Mouse (Mus musculus) forebrain, postnatal 0 days (tissue): ENCODE results near the gene Lmbrd2. TPM values are rescaled to one million over a fixed set of nuclear protein-coding genes. Genes with fewer than 3 reads are reported as not detected.
"Not testable (repeated sequence)": the region's sequence is repeated elsewhere in the genome, so short reads cannot be mapped to it uniquely, and the experiment has no call there.

Experiments
- ATAC-seq: fragments of 200-750 bp; cut with Nextera tagmentation; 2 replicates; pipeline ENCODE4 v1.8.0; 2017; ENCODE audit warnings: mild to moderate bottlenecking, moderate library complexity
- DNase-seq: peaks from one replicate; pipeline ENCODE4 v3.0.0-alpha.2; 2015
- H3K27ac ChIP-seq: fragments of 300-500 bp; sonication (generic); 2 replicates; pipeline ENCODE4 v1.5.1; 2014; ENCODE audit warnings: low read depth, mild to moderate bottlenecking, antibody characterized with exemption, low read length, moderate library complexity, mixed read lengths
- H3K27me3 ChIP-seq: fragments of 300-500 bp; sonication (generic); 2 replicates; pipeline ENCODE4 v1.6.1; 2014; ENCODE audit warnings: mild to moderate bottlenecking, low read length, mixed read lengths; ENCODE audit not compliant: insufficient read depth
- H3K36me3 ChIP-seq: fragments of 300-500 bp; sonication (generic); 2 replicates; pipeline ENCODE4 v1.6.1; 2014; ENCODE audit warnings: mild to moderate bottlenecking, moderate library complexity; ENCODE audit not compliant: insufficient read depth
- H3K4me1 ChIP-seq: fragments of 300-500 bp; sonication (generic); 2 replicates; pipeline ENCODE4 v1.6.1; 2014; ENCODE audit warnings: antibody characterized with exemption; ENCODE audit not compliant: insufficient read depth
- H3K4me2 ChIP-seq: fragments of 300-500 bp; sonication (generic); 2 replicates; pipeline ENCODE4 v1.6.1; 2014; ENCODE audit warnings: low read depth, mild to moderate bottlenecking, moderate library complexity
- H3K4me3 ChIP-seq: fragments of 300-500 bp; sonication (generic); 2 replicates; pipeline ENCODE4 v1.5.1; 2014; ENCODE audit warnings: low read depth, low read length, mixed read lengths
- H3K9ac ChIP-seq: fragments of 300-500 bp; sonication (generic); 2 replicates; pipeline ENCODE4 v1.6.1; 2014; ENCODE audit warnings: mild to moderate bottlenecking
- H3K9me3 ChIP-seq: fragments of 300-500 bp; sonication (generic); 2 replicates; pipeline ENCODE4 v1.6.1; 2016; ENCODE audit warnings: low read length
- CTCF ChIP-seq: sonication (generic); IDR thresholded peaks from 2 replicates; pipeline ENCODE4 v1.5.1; 2016; ENCODE audit warnings: antibody characterized with exemption, control low read depth, low read depth
- WGBS: fragments of 180-500 bp; shearing (Covaris S2); extraction: QIAGEN DNeasy Blood & Tissue Kit; methylation state at CpG from one replicate; pipeline ENCODE4 v1.1.7; 2014; 5-methylcytosine and 5-hydroxymethylcytosine counted together
- polyA plus RNA-seq: library from polyadenylated mRNA; unstranded; fragments of >200 nt; fragmentation: Nextera tagmentation; extraction: Ambion mirVana; gene quantifications from 2 replicates; pipeline ENCODE4 v1.2.1, GENCODE M21; 2015
- total RNA-seq: library from RNA; depleted of rRNA; stranded (reverse); fragments of >200 nt; gene quantifications from 2 replicates; pipeline ENCODE4 v1.2.3, GENCODE M21; 2014; rRNA removed

The Lmbrd2 gene
- total and polyA plus RNA-seq, 2 experiments from 2014 or later = 3.3 to 23.2 TPM

DNA sequence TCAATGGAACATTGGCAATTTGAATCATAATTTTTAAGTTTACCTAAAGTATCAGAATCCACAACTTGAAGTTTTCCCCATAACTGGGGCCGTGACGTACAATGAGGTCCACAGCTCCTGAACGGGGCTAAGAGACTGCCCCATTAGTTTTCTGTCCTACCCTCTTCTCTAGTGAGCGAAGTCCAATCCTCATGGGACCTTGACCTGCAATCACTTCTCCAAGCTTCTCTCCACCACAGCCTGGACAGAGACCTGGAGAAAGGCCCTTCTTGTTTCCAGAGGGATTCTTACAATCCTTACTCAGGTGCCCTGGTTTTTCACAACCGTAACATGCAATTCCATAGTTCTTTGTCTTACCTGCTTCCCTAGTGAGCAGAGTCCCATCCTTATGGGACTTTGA, 76.1 kb downstream of the Lmbrd2 start:
- no peak for ATAC-seq
- DNase-seq = no peak
- Histone ChIP-seq H3K9ac (no peak overlapping the region), H3K27me3 (no peaks in the 10 kb centered on the region), H3K4me2 (no peak overlapping the region), H3K4me1 (no peaks in the 10 kb centered on the region), H3K36me3 (no peaks in the 10 kb centered on the region), H3K27ac (no peak overlapping the region), H3K4me3 (no peak overlapping the region), H3K9me3 (no peaks in the 10 kb centered on the region)
- no peak for TF ChIP-seq CTCF
- WGBS = 94% methylated on average over 5 of the region's 5 CpGs

DNA sequence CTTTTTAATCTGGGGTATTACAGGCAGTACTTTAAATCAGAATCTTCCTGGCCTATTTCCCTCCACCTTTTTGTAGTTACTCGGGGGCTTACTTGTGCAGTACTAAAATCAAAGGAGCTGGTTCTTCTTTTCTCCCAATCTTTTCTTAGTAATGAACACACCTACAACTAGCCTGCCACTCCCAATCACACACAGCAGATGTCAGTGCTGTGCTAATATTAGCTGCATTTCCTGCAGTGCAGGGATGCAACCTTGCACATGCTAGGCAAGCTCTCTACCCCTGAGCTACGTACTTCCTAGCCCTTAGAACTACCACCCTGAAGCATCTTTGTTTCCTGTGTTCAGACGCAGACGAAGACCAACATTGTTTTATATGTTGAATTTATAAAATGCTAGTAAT, 90.6 kb downstream of the Lmbrd2 start:
- not testable (repeated sequence) for DNase-seq, H3K36me3 ChIP-seq, H3K9me3 ChIP-seq, H3K4me3 ChIP-seq, H3K4me2 ChIP-seq, H3K27ac ChIP-seq, ATAC-seq, H3K4me1 ChIP-seq, H3K27me3 ChIP-seq, H3K9ac ChIP-seq
- WGBS = 81% methylated on average over 4 of the region's 4 CpGs

DNA sequence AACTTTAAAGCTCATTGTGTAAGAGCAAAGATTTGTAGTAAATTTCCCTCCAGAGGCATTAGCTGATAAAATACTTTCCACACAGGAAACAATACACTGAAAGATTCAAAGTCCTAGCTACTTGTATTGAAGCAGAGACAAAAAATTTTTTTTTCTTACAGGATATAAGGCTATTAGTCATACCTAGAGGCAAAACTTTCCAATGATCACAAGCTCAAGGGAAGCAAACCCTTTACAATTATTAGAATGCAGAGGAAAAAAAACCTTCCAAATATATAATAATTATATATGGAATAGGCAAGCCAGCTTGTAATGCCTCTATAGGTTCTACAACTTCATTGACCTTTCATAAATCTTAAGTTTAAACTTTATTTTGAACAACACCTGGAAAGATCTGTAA, 106.0 kb downstream of the Lmbrd2 start:
- H3K9ac ChIP-seq = no peak overlapping the region
- TF ChIP-seq CTCF = no peak
- no peaks in the 10 kb centered on the region for H3K4me1 ChIP-seq
- H3K4me2 ChIP-seq = no peak overlapping the region
- H3K9me3 ChIP-seq = no peaks in the 10 kb centered on the region
- no peak for DNase-seq
- no peak overlapping the region for H3K27ac ChIP-seq
- no peak for ATAC-seq
- no peak overlapping the region for H3K4me3 ChIP-seq
- no peaks in the 10 kb centered on the region for H3K36me3 ChIP-seq
- H3K27me3 ChIP-seq = no peaks in the 10 kb centered on the region

Other genes starting within 250 kb of the Lmbrd2 start
- gene Ranbp3l, start 172.6 kb upstream of the Lmbrd2 start, total RNA-seq = 16.3 and 23.1 TPM in 2 replicates
- gene Ranbp3l, start 172.6 kb upstream of the Lmbrd2 start, polyA plus RNA-seq = 9.7 and 11.3 TPM in 2 replicates
- 30.7 and 33.3 TPM in 2 replicates for gene Nadk2, start 69.3 kb upstream of the Lmbrd2 start, total RNA-seq
- 19.3 and 22.6 TPM in 2 replicates for gene Nadk2, start 69.3 kb upstream of the Lmbrd2 start, polyA plus RNA-seq
- 11.0 and 11.5 TPM in 2 replicates for gene Skp2, start 14.9 kb downstream of the Lmbrd2 start, total RNA-seq
- 8.0 and 9.5 TPM in 2 replicates for gene Skp2, start 14.9 kb downstream of the Lmbrd2 start, polyA plus RNA-seq
- not detected in 2 replicates for gene Ugt3a1, start 136.3 kb downstream of the Lmbrd2 start, total RNA-seq
- gene Ugt3a1, start 136.3 kb downstream of the Lmbrd2 start, polyA plus RNA-seq = not detected in 2 replicates
- not detected in 2 replicates for gene Ugt3a2, start 195.0 kb downstream of the Lmbrd2 start, total RNA-seq
- not detected in 2 replicates for gene Ugt3a2, start 195.0 kb downstream of the Lmbrd2 start, polyA plus RNA-seq